Mouse (Mus musculus) CH12F3 (cell line): ENCODE results near the gene Stx8.

ENCODE experiments used
- in situ Hi-C: fragments of 300-500 bp; cut with MboI; formaldehyde crosslinking; loops from 2 replicates; pipeline ENCODE4 v1.14.3; 2020; ENCODE audit warnings: low sequenced_read_pairs

The Stx8 gene

DNA sequence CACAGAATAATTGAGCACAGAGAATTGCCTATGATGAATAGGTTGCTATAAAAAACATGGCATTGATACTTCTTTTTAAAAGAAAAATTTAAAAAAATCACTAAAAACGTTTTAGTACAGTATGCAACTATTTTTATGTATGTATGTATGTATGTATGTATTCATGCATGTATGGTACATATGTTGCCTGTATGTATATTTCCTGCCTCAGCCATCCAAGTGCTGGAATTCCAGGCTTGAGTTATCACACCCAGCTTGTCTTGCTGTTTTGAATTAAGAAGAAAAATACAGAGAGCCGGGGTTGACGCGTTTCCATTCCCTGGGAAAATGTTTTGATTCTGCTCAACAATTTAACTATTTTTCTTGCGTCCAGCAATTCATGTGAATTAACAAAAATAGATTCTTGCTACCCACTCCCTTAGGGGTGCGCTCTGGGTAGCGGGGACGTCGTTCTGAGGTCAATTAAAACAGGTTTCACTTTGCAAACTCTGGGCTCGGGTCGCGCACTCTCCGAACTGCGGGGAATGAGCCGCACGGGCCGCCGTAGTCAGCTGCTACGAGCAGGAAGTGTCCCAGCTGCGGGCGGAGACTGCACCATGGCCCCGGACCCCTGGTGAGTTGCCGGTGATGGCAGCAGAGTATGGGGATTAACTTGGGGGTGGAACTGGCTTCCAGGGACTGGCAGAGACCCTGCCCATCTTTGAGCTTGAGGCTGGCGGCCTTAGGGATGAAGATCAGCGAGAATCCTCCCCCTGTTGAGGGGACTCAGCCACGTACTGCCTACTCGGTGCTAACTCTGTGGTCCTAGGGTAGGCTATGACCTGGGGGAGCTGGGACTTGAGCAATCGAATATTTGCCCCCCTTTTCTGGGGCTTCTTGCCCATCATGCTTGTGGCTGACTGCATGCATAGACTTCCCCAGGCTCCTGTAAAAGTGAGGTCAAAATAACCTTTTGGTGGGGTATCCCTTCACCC is at the start of gene Stx8:
TSS of gene Stx8 (plus strand) at position 289 of the 974 bp plus-strand sequence.
- in situ Hi-C loops, result no loop called here

DNA sequence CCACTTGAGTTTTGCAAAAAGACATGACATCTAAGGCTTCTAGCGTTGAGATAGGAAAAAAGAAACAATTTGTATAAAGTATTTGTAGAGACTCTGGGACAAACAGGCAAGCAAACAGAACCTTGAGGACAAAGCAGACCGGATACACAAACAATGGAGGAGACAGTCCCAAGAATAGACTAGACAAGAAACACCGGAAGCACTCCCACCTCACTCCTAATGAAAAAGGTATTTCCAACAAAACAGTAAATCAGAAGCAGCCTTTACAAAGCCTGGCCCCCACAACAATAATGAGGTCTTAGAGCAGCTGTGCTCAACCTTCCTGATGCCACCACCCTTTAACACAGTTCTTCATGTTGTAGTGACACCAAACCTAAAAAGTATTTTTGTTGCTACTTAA is 48.9 kb upstream of the Stx8 start:
- in situ Hi-C loops, result no loop called here

DNA sequence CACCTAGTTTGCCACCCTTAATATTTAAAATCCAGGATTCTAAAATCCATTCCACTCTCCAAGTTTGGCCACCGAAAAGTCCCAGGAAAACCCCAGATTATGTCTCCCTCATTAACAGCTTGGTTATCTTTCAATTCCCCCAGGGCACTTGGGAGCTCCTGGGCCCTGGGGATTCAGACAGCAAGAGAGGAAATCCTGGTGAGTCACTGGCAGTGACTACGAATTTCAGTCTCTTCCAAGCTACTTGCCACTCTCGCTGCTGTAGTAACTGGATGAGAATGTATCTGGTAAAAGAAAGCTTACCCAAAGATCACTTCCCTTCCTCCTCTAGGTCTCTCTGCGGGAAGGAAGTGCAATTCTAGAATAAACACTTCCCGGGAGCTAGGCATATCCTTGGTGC is 46.4 kb upstream of the Stx8 start:
- in situ Hi-C loops, result no loop called here

DNA sequence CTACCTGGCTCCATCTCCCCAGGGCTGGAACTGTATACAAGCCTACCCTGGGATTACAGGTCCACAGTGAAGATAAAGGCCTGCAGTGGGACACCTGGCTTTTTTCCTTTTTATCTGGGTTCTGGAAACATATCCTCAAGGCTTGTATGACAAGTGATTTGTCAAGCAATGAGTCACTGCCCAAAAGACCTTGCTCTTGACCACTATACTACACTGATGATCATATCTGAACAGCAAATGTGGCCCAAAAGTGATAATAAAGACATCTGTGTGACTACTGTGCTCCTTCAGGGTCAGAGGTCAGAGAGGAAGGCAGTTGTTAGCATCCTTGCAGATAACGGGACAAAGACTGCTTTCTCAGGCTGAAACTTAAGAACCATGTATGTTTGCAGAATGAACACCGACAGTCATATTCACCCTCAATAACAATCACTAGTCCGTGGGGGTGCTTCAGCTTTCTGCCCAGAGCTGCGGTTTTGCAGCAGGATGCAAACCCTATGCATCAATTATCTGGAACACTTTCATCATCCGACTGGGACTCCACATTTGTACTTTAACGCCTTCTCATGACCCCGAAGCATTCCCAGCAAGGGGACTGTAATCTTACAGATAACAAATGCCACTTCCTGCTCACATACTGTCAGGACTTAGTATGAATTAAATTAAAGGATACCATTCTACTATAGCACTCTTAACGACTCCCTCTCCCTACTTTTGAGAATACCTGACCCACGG is 45.6 kb upstream of the Stx8 start:
- in situ Hi-C loops, result no loop called here

DNA sequence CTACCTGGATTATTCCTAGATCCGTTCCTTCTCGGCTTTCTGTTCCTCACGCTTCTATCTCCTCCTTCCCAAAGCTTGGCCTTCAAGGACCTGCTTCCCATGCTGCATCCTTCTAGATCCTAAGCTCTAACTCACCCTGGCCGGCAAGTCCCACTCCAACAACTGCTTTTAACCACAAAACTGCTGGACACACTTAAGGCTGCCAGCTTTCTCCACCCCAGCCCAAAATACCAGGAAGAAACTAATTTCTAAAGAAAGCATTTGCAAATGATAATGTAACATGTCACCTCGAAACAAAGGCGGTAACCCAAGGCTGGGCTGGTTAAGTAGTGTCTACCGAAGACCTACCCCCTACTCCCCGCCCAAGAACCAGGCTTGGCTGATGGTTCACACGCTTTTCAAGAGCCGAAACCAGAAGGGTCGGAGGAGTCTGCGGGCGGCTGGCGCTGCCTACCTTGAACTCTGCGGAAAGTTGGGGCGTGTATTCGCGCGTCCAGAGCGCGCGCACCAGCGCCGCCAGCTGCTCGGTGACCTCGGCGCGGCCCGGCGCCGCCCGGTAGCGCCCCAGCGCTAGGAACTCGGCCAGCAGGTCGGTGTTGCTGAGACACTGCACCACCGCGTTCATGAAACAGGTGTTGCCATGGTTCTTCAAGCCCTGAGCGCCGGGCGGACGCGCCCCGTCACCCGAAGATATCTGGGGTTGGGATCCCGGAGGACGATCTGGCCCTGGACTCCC is 44.7 kb upstream of the Stx8 start:
- in situ Hi-C loops, result no loop called here

DNA sequence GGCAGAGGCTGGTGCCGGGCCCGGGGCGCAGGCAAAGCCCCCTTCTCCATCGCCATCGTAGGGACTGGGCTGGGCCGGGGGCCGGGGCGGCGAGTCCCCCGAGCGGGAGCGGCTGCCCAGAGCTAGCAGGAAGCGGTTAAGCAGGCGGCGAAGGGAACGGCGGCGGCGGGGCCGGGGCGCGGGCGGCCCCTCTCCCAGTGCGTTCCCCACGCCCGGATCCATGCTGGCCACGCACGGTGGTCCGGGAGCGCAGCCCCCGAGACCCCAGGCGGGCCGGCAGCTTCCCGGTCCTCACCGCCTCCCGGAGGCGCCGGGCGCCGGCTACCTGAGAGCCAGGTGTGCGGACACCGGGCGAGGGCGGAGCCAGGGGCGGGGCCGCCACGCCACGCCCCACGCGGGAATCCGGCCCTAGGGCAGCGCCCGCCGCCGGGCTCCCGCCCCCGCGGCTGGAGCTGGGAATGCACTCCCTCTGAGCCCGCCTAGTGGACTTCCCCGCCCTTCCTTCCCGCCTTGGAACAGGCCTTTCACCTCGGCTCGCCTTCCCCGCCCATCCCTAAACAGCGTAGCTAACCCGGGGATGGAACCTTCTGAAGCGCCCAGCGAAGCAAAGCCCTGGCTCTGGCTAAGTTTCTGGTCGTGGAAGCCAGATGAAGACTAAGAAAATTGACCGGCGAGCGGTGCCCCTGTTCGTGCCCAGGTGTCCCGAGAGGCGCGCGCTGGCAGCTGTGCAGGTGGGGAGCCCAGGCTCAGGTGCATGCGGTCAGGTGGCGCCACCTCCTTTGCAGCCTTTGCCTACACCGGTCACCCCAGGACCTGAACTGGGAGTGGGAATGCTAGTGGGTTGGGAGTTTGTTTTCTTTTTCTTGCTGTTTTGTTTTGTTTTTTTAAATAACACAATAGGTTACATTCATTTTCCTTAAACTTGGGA is 43.9 kb upstream of the Stx8 start, which contains the start of gene Usp43:
TSS of gene Usp43 (minus strand) at position 327 of the 928 bp plus-strand sequence.
- in situ Hi-C loops, result no loop called here

DNA sequence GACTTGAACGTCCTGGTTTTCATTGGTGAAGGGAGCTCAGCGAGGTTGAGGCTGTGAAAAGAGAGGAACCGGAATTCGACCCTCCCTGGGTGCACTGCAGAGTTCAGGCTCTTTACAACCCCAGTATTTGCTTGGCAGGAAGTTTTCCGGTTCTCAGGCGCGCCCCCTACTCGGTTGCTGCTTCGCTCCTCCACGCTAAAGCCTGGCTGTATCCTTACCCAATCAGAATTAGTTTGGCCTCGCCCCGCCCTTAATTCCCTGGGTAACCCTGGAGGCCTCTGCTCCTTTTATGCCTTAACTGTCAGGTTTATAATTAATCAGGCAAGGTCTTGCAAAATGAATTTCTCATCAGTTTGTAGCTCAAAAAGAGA is 43.3 kb upstream of the Stx8 start:
- in situ Hi-C loops, result no loop called here

DNA sequence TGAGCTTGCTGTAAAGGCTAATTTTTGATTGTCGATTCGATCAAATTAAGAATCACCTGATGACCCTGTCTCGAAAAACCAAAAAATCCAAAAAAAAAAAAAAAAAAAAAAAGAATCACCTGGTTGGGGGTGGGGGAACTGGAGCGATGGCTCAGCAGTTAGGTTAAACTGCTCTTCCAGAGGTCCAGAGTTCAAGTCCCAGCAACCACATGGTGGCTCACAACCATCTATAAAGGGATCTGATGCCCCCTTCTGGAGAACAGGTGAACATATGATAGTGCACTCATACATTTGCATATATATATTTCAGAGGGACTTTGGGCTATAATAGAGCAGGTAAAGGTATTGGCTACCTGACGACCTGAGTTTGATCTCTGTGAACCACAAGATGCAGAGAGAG is 42.3 kb upstream of the Stx8 start:
- in situ Hi-C loops, result no loop called here

DNA sequence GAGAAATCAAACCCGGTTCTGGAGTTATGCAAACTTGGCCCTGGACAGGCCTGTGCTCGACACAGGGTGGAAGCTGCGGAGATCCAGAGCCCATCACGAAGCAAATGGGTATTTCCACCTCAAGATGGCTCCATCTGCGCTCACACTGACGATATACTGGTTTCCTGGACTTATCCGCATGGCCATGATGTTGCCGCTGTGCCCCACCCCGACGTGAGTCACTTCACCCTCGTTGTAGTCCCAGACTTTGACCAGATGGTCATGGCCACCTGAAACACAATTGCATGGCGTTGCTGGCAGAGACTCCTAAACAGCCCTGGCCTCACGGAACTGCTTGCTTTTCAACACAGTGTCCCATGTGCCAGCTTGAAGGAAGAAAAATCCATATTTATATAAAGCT is 41.0 kb upstream of the Stx8 start:
- in situ Hi-C loops, result no loop called here

DNA sequence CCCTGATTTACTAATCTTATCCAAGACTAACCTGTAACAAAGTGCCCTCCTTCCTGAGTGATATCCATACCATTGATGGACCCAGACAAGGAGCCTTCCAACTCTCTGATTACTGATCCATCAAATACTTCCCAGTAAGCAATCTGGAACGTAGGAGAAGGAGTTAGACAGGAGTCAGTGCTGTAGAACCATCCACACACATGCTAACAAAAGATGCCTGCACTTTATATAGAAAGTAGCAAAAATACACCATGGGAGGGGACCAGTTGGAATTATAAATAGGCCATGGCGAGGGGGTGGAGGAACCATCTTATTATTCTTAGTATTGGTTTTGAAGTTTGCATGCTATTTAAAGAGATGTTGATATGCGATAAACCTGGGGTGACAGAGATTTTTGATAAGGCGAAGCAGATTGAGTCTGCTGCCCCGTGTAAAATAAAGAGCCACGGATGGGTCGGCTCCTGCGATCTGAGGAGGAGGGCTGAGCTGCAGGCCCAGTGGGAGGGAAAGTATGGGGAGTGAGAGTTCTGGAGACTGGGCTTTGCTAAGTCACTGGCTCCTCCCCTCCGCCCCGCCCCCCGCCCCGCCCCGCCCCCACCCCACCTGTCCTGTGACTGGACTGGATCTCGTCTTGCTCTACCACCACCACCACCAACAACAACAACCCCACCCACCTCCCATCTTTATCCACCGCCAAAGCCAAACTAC is 39.5 kb upstream of the Stx8 start:
- in situ Hi-C loops, result no loop called here

DNA sequence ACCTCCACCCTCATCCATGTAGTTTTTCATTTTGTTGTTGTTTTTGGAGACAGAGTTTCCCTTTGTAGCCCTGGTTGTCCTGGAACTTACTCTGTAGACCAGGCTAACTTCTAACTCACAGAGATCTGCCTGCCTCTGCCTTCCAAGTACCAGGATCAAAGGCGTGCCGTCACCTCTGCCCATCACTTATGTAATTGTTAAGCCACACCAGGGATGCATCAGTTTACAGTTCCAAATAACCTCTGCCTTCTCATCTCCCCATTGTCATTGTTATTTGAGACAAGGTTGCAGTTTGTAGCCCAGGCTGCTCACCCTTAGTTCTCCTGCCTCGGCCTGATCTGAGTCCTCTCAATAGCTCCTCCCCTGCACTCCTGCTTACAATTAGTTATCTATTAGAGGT is 33.8 kb upstream of the Stx8 start:
- in situ Hi-C loops, result no loop called here

DNA sequence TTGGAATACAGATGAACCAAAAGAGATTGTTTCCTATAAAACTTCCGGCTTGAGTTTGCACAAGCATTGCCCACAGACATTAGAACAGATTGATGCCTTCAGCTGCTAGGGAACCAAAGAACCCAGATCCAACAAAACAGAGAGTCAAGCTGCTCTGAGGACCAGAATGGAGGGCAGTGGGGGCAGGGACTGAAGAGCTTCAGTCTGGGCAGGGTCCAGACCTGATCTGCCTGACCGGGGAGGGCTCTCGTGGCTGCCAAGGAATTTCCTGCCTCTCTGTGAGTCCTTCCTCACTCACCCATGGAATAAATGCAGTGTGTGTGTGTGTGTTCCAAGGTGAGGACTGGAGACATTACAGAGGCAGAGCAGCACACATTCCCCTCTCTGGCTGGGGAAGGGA is 17.8 kb upstream of the Stx8 start:
- in situ Hi-C loops, result no loop called here

DNA sequence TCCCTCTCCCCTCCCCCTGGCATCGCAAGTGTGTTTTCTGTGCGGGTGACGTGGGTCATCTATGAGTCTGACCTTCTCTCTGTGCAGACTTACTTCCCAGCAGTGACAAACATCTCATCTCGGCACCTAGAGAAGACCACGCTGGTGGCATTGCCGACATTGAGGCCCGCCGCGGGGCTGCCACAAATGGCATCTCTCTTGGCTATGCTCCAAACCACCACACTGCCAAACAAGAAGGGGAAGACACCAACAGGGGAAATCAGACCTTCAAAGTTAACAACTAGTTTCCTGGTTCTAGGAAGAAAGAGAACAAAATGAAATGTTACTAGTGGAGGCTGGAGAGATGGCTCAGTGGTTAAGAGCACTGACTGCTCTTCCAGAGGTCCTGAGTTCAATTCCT is 16.5 kb upstream of the Stx8 start:
- in situ Hi-C loops, result no loop called here

DNA sequence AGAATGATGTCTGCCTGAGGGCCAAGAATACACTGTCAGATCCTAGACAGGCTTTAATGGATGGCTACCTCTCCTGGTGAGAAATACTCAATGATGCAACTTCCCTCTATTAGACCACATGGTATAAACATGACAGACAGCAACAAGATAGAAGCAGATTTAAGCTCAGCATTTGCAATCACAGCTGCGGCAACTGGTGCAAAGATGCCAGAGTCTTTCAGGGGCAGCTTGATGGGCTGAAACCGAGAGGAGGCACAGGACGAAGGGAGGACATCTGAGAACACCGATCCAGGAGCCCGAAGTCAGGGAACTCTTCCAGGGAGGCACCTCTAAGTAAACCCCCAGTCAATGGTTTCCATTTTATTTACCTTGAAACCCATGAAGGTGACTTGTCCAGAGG is 12.4 kb upstream of the Stx8 start:
- in situ Hi-C loops, result no loop called here

DNA sequence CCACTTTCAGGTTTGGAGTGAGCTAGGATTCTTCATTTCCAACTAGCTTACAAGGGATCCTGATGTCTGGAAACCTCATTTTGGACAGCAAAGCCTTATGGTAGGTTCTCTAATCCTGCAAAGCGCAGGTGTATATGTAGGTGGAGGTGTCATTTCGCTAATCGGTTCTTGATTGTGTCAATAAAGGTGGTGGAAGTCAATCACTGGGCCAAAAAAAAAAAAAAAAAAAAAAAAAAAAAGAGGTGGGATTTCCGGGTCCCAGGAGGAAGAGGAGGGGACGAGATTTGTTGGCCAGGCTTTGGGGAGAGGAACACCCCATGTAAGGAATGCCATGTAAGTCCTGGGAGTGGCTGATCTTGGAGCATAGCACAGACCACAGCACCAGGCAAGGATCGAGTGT is 11.6 kb upstream of the Stx8 start:
- in situ Hi-C loops, result no loop called here

DNA sequence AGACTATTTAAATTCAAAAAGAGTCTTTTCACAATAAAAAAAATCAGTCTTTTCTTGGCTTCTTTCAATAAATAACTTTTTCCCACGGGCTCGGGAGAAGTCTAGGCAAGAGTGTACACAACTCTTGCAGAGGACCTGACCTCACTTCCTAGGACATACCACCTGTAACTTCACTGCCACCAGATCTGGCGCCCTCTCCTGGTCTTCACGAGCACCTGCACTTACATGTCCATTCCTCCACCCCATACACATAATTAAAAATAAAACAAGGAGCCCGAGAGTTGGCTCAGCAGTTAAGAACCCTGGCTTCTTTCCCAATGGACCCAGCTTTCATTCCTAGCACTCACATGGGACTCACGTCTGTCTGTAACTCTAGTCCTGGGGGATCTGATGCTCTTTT is 1.9 kb upstream of the Stx8 start:
- in situ Hi-C loops, result no loop called here

DNA sequence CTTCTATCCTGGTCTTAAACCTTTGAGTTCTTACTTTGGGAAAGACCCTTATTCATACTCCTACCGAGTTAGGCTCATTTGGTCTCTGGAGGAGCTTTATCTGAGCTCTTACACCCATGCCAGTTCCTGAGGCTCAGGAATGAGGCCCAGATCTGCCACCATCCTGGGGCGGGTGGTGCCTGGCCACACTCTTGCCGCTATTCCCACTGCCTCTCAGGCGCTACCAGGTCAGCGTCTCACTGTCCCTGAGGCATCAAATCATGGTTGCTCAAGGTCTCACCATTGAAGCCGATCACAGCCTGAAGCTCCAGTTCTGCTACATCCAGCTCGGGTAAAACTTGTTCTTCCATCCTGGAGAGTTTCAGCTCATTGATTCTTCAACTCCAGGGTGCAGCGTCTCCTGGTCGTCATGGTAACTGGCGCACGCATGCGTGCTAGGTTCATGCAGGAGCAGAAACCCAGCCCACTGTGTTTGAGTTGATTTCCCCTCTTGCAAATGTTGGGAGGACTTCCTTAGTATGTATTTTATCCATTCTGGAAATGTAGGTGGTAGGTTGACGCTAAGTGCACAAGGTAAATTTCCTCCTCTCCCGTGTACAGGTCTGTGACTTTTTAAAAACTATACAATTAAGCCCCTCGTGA is 630 bp upstream of the Stx8 start, which contains the start of gene Cfap52:
TSS of gene Cfap52 (minus strand) at position 410 of the 642 bp plus-strand sequence.
- in situ Hi-C loops, result no loop called here

DNA sequence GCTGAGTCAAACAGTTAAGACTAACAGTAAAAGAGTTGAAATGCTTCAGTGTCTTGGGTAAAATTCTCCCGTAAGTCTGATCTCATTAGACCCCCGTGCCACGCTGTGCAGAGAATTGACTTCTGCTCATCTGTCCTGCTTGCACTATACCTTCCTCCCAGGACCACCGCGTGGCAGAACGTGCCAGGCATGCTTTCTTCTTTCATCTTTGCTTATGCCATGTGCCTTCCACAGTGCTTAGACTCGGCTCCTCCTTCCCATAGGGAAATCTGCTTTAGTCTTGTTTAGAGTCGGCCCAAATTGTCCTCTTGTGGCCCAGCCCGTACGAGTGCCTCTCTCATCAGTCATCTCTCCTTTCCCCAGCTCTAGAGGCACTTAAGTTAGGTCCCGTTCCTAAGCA is 1.8 kb downstream of the Stx8 start:
- in situ Hi-C loops, result no loop called here

DNA sequence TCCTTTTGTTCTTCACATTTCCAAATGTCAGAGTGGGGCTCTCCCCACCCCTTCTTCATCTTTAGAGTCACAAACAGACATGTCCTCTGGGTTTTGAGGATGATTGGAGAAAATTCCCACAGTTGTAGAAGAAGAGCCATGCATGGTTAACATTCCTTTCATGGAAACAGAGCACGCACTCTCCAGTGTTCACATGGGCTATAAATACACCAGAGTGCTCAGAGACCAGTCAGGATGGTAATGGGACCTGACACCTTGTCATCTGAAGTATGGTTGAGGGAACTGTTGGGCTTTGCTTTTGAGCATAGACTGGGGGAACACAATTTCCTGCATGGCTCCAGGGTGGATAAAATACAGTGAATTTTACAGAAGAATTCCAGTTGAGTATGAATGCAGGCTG is 6.6 kb downstream of the Stx8 start:
- in situ Hi-C loops, result no loop called here
